Mouse (Mus musculus) subcutaneous adipose tissue, adult 2 months (tissue): Measurements from ENCODE around the gene Mier3. TPM values are rescaled to one million over a fixed set of nuclear protein-coding genes. Genes with fewer than 3 reads are reported as not detected.

Source experiments
- polyA plus RNA-seq: library from polyadenylated mRNA; depleted of rRNA; stranded (reverse); fragments of >200 nt; gene quantifications from 2 replicates; pipeline ENCODE4 v1.2.3, GENCODE M21; 2012; ENCODE audit warnings: low replicate concordance; rRNA removed

Mier3 gene
- 5.6 and 9.1 TPM in 2 replicates for polyA plus RNA-seq

GRCm38 (mm10) chr13:111680679-111681078 lies at the start of gene Mier3:
TSS of gene Mier3 (plus strand) at chr13:111680979.

Other genes starting within 250 kb of the Mier3 start
- gene Gpbp1, start 190.9 kb upstream of the Mier3 start, polyA plus RNA-seq: 3.9 and 4.8 TPM in 2 replicates
- not detected in 2 replicates for gene Gm49496, start 131.0 kb upstream of the Mier3 start, polyA plus RNA-seq
- gene Gm10198, start 88.2 kb upstream of the Mier3 start, polyA plus RNA-seq: not detected in 2 replicates
- gene Map3k1, start 128.0 kb downstream of the Mier3 start, polyA plus RNA-seq: 14.1 and 21.7 TPM in 2 replicates